Mouse (Mus musculus): Measurements from ENCODE around the gene Clic4. TPM values are rescaled to one million over a fixed set of nuclear protein-coding genes. Genes with fewer than 3 reads are reported as not detected.
"Not testable (repeated sequence)": the region's sequence is repeated elsewhere in the genome, so short reads cannot be mapped to it uniquely, and the experiment has no call there.

Clic4 gene
- total RNA-seq, 2 experiments from 2014 or later = 36.9 to 38.9 TPM

- no peak for DNase-seq (ENCODE audit: extremely low spot score in 1 of 2, low spot score in 1 of 2)
These were observed 21.2 kb upstream of the Clic4 start for GRCm38 (mm10) chr4:135293813-135294212.

- DNase-seq (ENCODE audit: extremely low spot score in 1 of 2, low spot score in 1 of 2) = no peak
These were observed 20.0 kb upstream of the Clic4 start for GRCm38 (mm10) chr4:135292477-135293089.

- DNase-seq (ENCODE audit: extremely low spot score in 1 of 2, low spot score in 1 of 2) = no peak
These were observed 19.2 kb upstream of the Clic4 start for GRCm38 (mm10) chr4:135291841-135292240.

GRCm38 (mm10) chr4:135291199-135291598 lies 18.6 kb upstream of the Clic4 start:
- no peak for DNase-seq (ENCODE audit: extremely low spot score in 1 of 2, low spot score in 1 of 2)

GRCm38 (mm10) chr4:135287975-135288374 lies 15.4 kb upstream of the Clic4 start:
- DNase-seq (ENCODE audit: extremely low spot score in 1 of 2, low spot score in 1 of 2) = no peak

GRCm38 (mm10) chr4:135286833-135287395 lies 14.3 kb upstream of the Clic4 start:
- DNase-seq (ENCODE audit: extremely low spot score in 1 of 2, low spot score in 1 of 2) = no peak

GRCm38 (mm10) chr4:135286033-135286622 lies 13.5 kb upstream of the Clic4 start:
- DNase-seq (ENCODE audit: extremely low spot score in 1 of 2, low spot score in 1 of 2) = no peak

GRCm38 (mm10) chr4:135285436-135285835 lies 12.8 kb upstream of the Clic4 start:
- DNase-seq (ENCODE audit: extremely low spot score in 1 of 2, low spot score in 1 of 2) = no peak

- DNase-seq (ENCODE audit: extremely low spot score in 1 of 2, low spot score in 1 of 2) = no peak
These were observed 11.3 kb upstream of the Clic4 start for GRCm38 (mm10) chr4:135283875-135284274.

GRCm38 (mm10) chr4:135283417-135283816 lies 10.8 kb upstream of the Clic4 start:
- no peak for DNase-seq (ENCODE audit: extremely low spot score in 1 of 2, low spot score in 1 of 2)

GRCm38 (mm10) chr4:135282651-135283290 lies 10.2 kb upstream of the Clic4 start:
- DNase-seq (ENCODE audit: extremely low spot score in 1 of 2, low spot score in 1 of 2) = no peak

- not testable (repeated sequence) for DNase-seq (ENCODE audit: extremely low spot score in 1 of 2, low spot score in 1 of 2)
These were observed 7.4 kb upstream of the Clic4 start for GRCm38 (mm10) chr4:135280016-135280415.

GRCm38 (mm10) chr4:135276681-135277379 lies 4.2 kb upstream of the Clic4 start:
- no peak for DNase-seq (ENCODE audit: extremely low spot score in 1 of 2, low spot score in 1 of 2)

- no peak for DNase-seq (ENCODE audit: extremely low spot score in 1 of 2, low spot score in 1 of 2)
These were observed 2.1 kb upstream of the Clic4 start for GRCm38 (mm10) chr4:135274761-135275160.

- DNase-seq (ENCODE audit: extremely low spot score in 1 of 2, low spot score in 1 of 2) = no peak
These were observed 681 bp upstream of the Clic4 start for GRCm38 (mm10) chr4:135273307-135273682.

GRCm38 (mm10) chr4:135271881-135272616 lies 565 bp downstream of the Clic4 start:
- DNase-seq (ENCODE audit: extremely low spot score in 1 of 2, low spot score in 1 of 2) = no peak

GRCm38 (mm10) chr4:135271419-135271828 lies 1.2 kb downstream of the Clic4 start:
- DNase-seq (ENCODE audit: extremely low spot score in 1 of 2, low spot score in 1 of 2) = no peak

GRCm38 (mm10) chr4:135270476-135270875 lies 2.1 kb downstream of the Clic4 start:
- no peak for DNase-seq (ENCODE audit: extremely low spot score in 1 of 2, low spot score in 1 of 2)

GRCm38 (mm10) chr4:135269656-135270341 lies 2.8 kb downstream of the Clic4 start:
- no peak for DNase-seq (ENCODE audit: extremely low spot score in 1 of 2, low spot score in 1 of 2)

GRCm38 (mm10) chr4:135267521-135267920 lies 5.1 kb downstream of the Clic4 start:
- no peak for DNase-seq (ENCODE audit: extremely low spot score in 1 of 2, low spot score in 1 of 2)
